Mouse (Mus musculus) CD4-positive, CD25-positive, alpha-beta regulatory T cell, adult 4 months (primary cell): ENCODE data around the gene Gm20662. TPM values are rescaled to one million over a fixed set of nuclear protein-coding genes. Genes with fewer than 3 reads are reported as not detected.

ENCODE experiments used
- ATAC-seq: one replicate; pipeline ENCODE4 v1.8.0; 2017
- polyA plus RNA-seq, 2 experiments: library from polyadenylated mRNA; unstranded; fragments of 100-300 nt; shearing (Covaris generic); gene quantifications; one replicate each; pipeline ENCODE4 v1.2.1; 2017

The Gm20662 gene
- polyA plus RNA-seq: not detected

DNA sequence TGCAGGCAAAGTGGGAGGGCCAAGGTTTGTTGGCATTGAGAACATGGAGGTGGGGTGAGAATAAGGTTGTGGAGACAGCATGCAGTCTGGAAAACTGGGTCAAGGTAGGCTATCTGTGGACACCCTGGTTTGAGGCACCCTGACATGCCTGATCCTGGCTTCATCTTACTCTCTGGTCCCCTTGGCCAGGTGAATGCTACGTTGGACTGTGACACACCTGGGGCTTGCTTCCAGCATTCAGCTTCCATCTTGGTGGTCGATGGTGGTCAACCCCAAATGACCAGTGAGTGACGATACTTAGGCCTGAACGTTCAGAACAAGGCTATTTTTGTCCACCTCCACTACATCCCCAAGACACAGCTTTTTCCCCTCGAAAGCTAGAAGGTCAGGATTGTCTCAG, at the start of gene Gm20662:
Gm20662 (plus strand) TSS at position 301 of the 400 bp plus-strand sequence.
- no peak for ATAC-seq

DNA sequence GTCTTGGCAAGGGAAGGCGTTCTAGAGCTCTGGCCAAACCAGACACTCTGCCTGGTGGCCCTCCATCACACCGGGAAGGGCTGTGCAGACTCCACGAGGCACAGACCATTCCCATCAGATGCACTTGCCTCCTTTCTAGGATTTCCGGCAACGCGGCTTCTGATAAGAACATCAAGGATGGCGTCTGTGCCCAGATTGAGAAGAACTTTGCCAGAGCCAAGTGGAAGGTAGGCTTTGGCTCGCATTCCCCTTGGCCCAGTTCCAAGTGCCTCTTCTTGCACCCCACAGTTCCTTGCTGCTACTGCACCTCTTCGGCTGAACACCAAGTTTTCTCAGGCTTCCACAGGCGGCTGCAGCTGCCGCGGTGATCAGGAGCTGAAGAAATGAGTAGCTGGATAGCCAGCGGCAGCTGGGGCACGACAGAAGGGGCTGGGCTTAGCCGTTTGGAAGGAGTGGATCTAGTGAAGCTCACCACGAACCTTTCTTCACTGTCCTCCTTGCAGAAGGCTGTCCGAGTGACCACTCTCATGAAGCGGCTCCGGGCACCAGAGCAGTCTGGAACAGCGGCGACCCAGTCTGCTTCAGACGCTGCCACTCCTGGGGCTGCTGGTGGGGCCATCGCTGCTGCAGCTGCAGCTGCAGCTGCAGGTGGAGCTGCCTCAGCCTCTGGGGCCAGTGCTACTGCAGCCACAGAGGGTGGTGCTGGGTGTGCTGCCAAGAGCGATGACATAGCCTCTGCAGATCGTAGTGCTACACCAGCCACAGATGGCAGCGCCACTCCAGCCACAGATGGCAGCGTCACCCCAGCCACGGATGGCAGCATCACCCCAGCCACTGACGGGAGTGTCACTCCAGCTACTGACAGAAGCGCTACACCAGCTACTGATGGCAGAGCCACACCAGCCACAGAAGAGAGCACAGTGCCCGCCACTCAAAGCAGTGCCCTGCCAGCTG, 48.6 kb upstream of the Gm20662 start:
- ATAC-seq: no peak

DNA sequence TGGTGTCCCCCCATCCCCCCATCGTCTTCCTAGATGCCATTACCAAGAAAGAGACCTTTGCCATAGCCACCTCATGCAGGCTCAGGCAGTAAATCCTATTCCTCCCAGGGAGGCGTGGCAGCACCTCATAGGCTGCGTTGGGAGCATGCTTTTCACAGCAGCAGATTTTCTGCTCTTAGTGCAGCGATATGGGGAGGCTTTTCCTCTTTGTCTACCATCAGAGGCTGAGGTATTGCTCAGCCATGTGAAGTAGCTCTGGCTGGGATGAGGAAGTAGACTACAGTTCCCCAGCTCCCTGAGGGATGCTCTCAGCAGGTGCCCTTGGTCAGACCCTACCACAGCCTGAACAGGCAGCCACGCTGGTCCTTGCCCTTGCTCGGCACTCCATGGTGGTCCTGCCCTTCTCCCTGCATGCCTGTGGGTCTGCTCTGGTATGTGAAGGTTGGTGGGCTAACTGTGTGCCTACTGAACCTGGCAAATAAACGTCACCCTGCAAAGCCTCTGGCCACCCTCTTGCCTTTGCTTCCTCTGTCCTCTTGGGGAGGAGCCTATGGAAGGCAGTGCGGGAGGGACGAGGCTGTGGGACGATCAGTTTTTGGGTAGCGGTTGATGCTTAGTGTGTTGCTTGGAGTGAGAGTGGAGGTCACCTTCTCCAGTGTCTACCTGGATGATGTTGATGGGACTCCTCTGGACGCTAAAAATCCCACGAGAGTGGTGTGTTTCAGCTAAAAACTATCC, 46.8 kb upstream of the Gm20662 start:
- ATAC-seq: no peak

DNA sequence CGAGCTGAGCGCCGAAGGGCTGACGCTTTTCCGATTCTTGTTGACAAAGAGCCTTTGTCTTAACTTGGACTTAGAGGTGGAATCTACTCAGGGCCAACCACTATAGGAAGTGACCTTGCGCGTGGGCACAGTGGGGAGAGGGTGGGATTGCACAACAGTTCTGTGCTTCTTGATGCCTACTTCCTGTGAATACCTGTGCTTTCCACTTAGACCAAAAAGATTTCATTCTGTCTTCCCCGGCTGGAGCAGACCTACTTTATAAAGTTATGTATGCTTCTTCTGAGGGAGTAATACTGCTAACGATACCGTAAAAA, 46.3 kb upstream of the Gm20662 start, which contains the start of gene Traip:
Traip (plus strand) TSS at position 215 of the 314 bp plus-strand sequence.
- no peak for ATAC-seq

DNA sequence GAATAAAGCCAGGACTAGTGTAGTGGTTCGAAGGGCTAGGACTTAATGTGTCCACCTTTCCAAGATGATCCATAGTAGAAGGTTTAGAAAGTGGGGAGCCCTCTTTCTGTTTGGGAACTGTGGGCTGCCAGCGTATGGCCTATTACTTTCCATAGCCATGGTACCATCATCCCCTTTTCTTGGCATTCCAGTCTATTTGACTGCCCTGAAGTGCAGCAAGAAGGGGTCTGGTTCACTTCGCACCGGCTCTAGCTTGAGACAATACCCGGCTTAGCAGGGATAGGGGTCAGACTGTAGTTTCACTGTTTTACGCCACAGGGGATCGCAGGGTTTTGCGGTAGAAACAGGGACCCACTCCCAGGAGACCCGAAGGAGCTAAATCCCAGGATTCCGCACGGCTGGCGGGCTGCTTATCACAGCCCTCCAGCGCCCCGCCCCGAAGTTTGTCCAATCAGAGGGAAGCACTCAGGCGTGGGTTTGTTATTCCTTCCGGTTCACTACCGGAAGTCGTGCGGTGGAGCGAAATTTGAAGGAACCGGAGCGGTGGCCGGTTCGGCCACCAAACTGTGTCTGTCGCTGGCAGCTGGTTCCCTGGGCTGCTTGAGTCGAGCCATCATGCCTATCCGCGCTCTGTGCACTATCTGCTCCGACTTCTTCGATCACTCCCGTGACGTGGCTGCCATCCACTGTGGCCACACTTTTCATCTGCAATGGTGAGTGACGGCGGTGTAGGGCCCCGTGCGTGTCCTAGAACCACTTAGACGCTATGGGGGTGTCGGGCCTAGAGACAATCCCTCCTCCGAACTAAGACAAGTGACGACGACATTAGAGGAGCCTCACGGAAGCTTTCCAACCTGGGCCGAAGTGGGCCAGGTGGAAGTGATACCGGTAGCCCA, 45.4 kb upstream of the Gm20662 start:
- peak; percentile 100 for ATAC-seq

DNA sequence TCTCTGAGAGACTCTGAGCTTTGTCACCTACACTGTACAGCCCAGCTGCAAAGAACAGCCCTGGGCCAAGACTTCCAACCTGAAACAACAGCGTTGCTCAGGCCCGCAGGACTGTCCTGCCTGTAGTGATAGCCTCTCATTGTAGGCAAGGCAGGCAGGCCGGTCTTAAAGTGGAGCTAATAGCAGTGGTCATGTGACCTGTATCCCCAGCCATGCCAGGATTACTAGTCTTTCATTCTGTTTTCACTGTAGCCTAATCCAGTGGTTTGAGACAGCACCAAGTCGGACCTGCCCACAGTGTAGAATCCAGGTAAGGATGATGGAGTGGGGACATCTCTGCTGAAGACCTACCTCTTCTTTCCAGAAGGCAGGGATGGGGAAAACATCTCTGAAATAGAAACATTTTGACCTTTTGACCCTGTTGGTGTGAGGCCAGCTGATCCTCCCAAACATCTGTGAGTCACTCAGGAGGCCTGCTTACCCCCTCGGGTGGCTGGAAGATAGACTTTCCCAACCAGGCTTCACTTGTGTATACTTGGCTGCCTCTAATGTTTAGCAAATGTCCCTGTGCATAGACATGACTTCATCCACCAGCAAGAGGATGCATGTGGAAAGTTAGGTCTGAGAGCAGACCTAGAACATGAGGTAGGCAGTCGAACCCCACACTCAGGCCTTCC, 40.4 kb upstream of the Gm20662 start:
- ATAC-seq: no peak

DNA sequence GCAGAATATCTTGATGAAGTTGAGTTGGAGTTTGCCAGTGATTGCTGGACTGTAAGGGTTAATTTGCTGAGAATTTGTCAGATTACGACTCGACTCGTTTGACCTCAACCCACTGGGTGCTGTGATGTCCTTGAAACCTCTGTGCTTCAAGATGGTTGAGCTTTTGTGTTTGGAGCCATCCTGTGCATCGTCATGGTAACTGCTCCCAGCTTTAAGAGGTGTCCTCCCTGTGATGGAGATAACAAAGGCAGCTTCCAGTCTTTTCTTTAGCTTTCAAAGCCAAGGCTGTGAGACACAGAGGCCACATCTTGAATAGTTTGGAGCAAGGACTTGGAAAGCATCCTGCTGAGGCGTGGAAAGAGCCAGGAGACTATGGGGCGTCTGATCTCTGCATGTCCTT, 39.0 kb upstream of the Gm20662 start:
- ATAC-seq: no peak

DNA sequence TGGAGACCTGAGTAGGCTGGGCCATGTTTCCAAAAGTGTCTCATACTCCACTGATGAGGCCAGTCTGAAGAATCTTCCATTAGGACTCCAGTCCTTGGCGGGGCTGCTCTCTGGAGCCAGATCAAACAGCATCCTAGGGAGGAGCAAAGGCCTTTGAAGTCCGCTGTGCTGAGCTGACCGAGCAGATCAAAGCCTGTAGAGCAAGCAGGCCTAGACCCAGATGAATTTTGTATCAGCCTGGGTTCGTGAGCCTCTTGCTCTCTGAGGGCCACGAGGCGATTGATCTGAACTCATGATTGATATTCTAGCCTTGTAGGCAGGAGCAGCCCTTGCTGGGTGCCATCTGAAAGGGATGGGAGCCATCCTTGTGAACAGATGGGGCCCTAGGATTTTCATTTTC, 36.3 kb upstream of the Gm20662 start:
- no peak for ATAC-seq

DNA sequence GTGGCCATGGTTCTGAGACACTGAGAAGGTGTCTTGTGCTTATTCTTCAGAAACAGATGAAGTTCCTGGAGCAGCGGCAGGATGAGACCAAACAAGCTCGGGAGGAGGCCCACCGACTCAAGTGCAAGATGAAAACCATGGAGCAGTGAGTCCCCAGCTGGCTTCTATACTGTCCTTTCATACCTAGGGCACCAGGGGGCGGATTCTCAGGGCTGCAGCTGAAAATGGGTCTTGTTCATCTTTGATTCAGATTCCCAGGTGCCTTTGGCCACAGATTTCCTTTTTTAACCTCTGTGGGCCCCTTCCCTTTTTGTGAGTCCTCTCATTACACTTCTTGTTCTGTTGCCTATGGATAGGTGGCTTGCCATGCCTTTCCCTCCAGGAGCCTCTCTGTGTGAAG, 35.2 kb upstream of the Gm20662 start:
- ATAC-seq: no peak

DNA sequence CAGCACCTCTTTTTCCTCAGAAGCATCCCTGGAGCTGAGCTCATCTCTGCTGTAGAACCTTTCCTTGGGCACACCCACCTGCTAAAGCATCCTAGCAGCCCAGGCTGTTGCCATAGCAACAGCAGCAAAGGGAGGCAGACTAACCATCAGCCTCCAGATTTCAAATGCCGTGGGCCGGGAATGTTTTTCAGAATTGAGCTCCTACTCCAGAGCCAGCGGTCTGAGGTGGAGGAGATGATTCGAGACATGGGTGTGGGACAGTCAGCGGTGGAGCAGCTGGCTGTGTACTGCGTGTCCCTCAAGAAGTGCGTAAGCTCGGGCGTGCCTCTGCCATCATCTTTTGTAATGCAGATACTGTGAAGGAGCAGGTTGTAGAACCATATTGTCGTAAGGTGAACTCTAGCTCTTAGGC, 34.8 kb upstream of the Gm20662 start:
- no peak for ATAC-seq

DNA sequence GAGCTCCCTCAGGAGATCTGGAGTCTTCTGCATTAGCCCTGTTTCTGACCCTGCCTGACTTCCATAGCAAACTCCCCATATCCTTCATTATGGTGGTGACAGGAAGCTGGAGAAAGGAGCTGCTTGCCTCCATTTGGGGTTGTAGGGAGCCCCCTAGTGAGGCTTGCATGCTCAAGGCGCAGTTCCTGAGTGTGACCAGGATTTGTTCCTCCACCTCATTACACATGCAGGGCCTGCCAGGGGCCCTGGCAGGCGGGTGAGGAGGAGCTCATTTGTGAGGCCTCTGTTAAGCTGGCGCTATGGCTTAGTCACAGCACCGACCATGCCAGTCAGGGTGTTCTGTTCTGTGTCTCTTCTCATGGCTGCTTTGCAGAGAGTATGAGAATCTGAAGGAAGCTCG, 34.3 kb upstream of the Gm20662 start:
- ATAC-seq: no peak

DNA sequence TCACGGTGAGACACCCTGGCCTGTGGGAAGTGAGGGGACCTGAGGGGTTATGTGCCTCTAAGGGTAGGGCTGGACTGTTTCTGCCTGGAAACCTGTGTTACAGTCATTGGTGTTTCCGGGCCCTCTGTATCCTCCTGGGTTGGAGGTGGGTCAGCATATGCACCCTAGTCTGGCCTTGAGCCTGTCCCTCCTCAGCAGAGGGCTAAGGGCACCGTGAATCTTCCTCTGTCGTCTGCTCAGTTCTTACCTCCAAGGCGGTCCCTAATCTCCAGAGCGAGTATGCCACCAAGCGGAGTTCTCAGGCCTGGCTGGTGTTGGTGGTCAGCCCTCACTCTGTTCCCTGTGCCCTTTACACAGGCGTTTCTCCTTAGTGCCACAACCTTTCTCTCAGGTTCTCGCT, 33.2 kb upstream of the Gm20662 start:
- no peak for ATAC-seq

DNA sequence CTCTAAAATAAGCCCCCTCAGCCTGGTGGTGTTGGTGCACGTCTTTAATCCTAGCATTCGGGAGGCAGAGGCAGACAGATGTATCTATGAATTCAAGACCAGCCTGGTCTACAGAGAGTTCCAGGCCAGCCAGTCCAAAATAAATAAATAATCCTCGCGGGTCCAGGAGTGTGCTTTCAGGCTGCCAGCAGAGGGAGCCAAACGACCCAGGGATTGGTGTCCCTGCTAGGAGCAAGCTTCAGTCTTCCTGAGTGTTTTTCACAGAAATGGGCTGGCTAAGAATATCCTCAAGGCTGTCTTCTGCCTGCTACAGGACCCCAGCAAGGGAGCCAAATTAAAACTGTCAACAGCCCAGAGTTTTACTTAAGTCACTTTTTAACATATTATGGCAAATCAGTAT, 32.4 kb upstream of the Gm20662 start:
- ATAC-seq: peak; percentile 73

DNA sequence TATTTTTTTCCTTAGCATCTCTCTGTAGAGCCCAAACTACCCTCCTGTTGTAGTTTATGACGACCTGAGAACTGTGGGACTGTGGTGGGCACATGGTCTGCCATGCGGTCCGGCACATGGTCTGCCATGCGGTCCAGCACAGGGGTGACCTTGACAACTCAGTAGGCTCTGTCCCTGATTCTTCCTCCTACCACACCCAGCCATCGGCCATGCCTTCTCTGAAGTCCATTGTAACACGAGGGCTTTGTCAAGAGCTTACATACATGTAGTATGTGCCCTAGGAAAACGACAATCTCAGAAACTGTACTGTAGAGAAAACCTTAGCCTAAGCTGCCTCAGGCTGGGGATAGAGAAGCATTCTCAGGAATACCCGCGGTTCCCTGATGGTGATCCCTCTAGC, 31.5 kb upstream of the Gm20662 start:
- ATAC-seq: no peak

DNA sequence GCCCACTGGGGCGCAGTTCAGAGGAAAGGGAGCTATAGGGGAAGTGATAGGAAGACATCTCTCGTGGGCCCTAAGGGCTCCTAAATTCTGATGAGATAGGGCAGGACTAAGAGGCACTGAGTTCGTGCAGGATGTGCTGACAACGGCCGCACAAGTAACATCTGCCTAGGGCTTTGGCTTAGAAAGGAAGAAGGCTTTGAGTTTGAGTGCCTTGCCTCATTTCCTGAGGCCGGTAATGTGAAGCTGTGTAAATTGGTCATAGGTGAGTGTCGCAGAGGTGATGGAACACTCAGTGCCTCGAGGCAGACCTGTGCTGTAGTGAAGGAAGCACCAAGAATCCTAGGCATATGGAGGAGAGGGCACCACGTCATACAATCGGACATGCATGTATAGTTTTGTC, 29.5 kb upstream of the Gm20662 start:
- ATAC-seq: no peak

DNA sequence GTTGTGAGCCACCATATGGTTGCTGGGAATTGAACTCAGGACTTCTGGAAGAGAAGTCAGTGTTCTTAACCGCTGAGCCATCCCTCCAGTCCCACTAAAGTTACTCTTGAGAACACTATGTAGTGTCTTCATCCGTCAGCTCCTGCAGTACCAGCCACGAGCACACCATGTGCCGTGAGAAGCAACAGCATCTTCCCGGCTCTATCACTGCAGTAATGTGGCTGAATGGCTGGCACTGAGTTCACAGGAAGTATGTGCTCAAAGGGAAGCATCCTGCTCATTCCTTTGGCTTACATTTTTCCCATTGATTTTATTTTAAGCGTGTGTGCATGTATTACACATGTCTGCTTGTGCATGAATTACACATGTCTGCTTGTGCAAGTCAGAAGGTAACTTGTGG, 28.7 kb upstream of the Gm20662 start:
- ATAC-seq: no peak

DNA sequence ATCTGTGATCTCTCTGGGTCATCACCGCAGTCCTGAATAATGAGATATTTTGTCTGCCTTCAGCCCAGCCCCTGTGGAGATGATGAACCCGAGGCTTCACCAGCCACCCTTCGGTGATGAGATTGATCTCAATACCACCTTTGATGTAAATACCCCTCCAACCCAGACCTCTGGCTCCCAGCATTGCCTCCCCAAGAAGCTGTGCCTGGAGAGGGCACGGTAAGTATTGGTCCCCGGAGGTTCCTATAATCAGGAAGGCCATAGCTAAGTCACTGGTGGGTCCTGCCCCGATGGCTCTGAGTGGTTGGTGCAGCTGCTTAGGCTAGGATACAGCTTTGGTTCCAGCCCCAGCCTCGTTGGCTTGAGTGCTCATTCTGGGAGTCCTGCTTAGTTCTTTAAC, 27.6 kb upstream of the Gm20662 start:
- no peak for ATAC-seq

DNA sequence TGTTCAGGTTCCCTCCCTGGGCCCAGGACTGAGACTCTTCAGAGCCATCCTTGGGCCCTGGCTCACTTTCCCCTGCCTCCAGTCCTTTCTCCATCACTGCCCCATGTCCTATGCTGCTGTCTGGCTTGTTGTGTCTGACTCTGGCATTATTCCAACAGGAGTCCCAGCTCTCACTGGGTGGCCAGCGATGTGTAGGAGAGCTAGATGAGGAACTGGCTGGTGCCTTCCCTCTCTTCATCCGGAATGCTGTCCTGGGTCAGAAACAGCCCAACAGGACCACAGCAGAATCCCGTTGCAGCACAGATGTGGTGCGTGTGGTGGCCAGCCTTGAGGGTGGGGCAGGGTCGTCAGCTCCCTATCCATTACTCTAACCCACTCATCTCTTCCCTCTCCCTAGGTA, 25.8 kb upstream of the Gm20662 start:
- no peak for ATAC-seq

DNA sequence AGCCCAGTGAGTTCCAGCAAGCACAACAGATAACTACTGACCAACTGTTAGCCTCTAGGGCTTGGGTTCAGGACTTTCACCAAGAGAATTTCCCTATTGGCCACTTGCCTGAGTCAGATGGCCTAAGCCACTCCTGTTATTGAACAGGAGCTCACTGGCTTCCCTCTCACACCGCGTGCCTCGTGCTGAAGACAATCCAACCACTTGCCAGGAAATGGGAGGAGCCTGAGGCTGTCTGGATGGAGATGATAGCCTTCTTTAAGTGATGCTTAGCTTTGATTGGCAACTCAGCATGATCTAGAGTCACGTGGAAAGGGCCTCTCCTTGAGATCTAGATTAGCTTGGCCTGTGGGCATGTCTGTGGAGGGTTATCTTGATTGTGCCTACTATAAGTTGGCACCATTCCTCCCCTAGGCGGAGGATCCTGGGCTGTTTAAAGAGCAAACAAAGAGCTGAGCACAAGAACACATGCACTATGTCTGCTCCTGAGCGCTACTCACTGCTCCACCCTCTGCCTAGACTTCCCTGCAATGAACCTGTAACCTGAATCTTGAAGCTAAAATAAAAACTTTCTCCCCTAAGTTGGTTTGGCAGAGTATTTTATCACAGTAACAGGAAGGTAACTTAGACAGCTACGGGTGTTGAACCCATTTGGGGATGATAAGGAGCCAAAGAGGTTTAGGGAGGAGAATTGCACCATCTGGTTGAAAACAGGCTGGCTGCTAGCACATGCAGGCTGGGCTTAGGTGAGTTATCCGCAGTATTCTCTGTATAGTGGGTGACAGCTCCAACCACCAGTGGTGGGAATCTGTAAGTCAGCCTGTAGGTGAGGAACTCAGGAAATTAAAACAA, 24.2 kb upstream of the Gm20662 start:
- ATAC-seq: no peak

DNA sequence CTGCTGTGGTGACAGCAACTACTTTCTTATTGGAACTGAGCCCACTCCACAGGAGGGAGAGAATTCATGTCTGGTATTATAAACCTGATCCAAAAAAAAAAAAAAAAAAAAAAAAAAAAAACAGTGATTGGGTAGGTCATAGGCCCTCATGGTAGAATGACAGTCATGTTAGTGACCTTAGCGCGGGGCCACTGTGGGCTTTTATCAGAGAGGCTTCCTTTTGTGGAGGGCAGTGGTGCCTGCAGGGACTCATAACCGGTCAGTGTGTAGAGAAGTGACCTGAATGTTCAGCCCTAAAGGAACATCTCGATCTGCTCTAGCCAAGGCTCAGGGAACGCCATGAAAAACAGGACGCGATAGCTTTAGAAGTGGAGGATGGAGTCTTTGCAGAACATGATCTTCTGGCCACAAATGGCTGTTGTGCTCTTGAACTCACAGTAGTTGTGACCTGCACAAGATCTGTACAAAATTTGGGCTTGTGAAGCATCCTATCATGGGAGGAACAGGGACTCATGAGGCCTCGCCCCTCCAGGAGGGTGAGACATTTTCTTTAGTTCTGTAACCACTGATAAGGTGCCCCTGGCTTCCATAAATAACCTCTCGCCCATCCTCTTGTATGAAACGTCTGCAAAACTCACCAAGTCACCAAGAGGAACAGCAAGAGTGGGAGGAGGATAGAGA, 21.5 kb upstream of the Gm20662 start:
- no peak for ATAC-seq
